Mouse (Mus musculus): ENCODE measurements around the gene Frmd4b. TPM values are rescaled to one million over a fixed set of nuclear protein-coding genes. Genes with fewer than 3 reads are reported as not detected.
A peak's percentile ranks its signal among the peaks of the same experiment; 100 is the strongest.

Gene Frmd4b
- polyA plus RNA-seq, 1 experiment from 2014 or later = 22.2 TPM

DNA sequence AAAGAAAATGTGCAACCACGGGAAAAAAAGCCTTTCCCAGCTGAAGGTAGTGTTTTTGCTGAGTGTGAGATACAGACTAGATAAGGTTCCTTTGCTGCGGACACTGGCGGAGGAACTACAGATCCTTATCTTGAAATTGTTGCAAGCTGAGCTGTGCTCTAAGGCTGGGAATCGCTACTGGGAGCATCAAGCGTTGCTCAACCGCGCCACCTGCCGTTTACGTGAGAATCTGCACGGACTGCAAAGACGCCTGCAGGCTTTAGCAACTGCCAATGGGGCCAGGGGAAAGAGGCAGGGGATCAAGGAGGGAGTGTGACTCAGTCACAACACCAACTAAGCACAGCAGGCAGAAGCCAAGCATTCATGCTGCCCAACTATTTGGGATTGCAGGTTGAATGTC, 94.2 kb downstream of the Frmd4b start:
- Histone ChIP-seq H3K9ac (replicated peaks; ENCODE audit: low read depth, low read length) (no peak overlapping the region), H3K4me3 (ENCODE audit: low read depth, low read length) (no peak overlapping the region)

DNA sequence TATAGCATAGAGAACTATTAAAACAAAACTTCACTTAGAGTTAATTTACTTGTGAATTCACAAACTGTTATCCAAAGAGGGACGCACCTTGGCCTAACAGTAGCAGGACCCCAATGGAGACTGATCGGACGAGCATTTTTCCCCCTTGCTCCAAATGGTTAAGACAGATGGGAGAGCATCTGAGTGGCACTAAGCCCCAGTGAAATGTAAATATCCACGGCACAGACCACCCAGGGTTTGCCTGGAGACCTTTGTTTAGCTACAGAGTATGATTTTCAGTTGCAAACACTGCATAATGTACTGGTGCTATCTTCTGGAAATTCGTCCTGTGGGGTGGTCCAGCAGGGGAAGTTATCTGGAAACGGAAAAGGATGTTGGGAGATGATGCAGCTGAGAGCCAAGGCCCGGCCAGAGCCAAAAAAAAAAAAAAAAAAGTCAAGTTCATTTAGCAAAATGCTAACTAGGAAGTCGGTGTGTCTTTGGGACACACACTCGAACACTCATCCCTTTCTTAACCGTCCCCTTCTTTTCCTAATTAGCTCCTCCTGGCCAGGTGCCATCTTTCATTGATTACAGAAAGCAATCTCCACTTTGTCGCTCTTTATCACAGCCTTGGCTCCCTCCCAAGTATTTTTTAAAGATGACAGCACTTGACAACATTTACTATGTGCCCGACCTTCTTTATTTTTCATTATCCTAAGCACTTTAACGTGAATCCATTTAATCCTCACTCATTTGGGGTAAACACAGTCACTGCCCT, 95.9 kb downstream of the Frmd4b start:
- Histone ChIP-seq H3K27me3 (ENCODE audit: control insufficient read depth, insufficient read depth, low read length) (no peaks in the 10 kb centered on the region), H3K9me3 (ENCODE audit: control insufficient read depth, low read depth, low read length) (no peaks in the 10 kb centered on the region), H3K4me2 (replicated peaks; ENCODE audit: low read depth, low read length) (no peak overlapping the region), H3K36me3 (ENCODE audit: control insufficient read depth, insufficient read depth, low read length) (no peaks in the 10 kb centered on the region), H3K27ac (ENCODE audit: low read length) (no peak overlapping the region), H3K4me1 (ENCODE audit: control insufficient read depth, insufficient read depth, low read length) (peaks cover 5% of the 10 kb centered on the region; the same call in 1 of the 2 replicates), H3K9ac (replicated peaks; ENCODE audit: low read depth, low read length) (no peak overlapping the region), H3K4me3 (ENCODE audit: low read depth, low read length) (no peak overlapping the region)
- WGBS = 40% methylated on average over 13 of the region's 13 CpGs
- no peak for ATAC-seq (ENCODE audit: insufficient number of reproducible peaks, insufficient read depth, low FRiP score, low read depth)

More for the DNA sequence above, 94.2 kb downstream of the Frmd4b start:
- Histone ChIP-seq H3K27me3 (ENCODE audit: control insufficient read depth, insufficient read depth, low read length) (no peaks in the 10 kb centered on the region), H3K4me1 (ENCODE audit: control insufficient read depth, insufficient read depth, low read length) (peaks cover under 1% of the 10 kb centered on the region; the same call in 1 of the 2 replicates), H3K27ac (ENCODE audit: low read length) (no peak overlapping the region), H3K36me3 (ENCODE audit: control insufficient read depth, insufficient read depth, low read length) (no peaks in the 10 kb centered on the region), H3K4me2 (replicated peaks; ENCODE audit: low read depth, low read length) (peak overlapping the region; percentile 22; the same call in 1 of the 2 replicates), H3K9me3 (ENCODE audit: control insufficient read depth, low read depth, low read length) (no peaks in the 10 kb centered on the region)
- under 1% methylated on average over 11 of the region's 11 CpGs for WGBS
- peak; percentile 56; the same call in 1 of the 2 replicates for ATAC-seq (ENCODE audit: insufficient number of reproducible peaks, insufficient read depth, low FRiP score, low read depth)

DNA sequence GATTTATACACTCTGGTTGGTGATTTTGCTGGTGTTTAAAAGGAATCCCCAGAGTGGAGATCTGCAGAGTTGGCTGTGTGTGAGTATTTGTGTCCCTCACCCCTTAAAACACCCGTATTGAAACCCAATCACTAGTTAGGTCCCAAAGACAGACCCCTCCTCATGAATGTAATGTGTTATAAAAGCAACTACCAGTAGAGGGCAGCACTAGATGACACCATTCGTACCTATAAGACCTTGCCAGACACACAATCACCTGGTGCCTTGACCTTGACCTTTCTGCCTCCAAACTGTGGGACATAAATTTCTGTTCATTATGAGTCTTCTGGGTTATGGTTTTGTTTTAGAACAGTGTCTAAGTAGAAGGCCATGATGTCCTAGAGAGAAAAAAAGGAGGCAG, 96.8 kb downstream of the Frmd4b start:
- no peak for ATAC-seq (ENCODE audit: insufficient number of reproducible peaks, insufficient read depth, low FRiP score, low read depth)
- H3K4me1 ChIP-seq (ENCODE audit: control insufficient read depth, insufficient read depth, low read length) = peaks cover 5% of the 10 kb centered on the region; the same call in 1 of the 2 replicates
- H3K9me3 ChIP-seq (ENCODE audit: control insufficient read depth, low read depth, low read length) = no peaks in the 10 kb centered on the region
- no peak overlapping the region for H3K4me2 ChIP-seq (replicated peaks; ENCODE audit: low read depth, low read length)
- no peak overlapping the region for H3K4me3 ChIP-seq (ENCODE audit: low read depth, low read length)
- no peak overlapping the region for H3K9ac ChIP-seq (replicated peaks; ENCODE audit: low read depth, low read length)
- H3K27me3 ChIP-seq (ENCODE audit: control insufficient read depth, insufficient read depth, low read length) = no peaks in the 10 kb centered on the region
- no peak overlapping the region for H3K27ac ChIP-seq (ENCODE audit: low read length)
- WGBS = 36% methylated on average over 2 of the region's 2 CpGs
- H3K36me3 ChIP-seq (ENCODE audit: control insufficient read depth, insufficient read depth, low read length) = no peaks in the 10 kb centered on the region

DNA sequence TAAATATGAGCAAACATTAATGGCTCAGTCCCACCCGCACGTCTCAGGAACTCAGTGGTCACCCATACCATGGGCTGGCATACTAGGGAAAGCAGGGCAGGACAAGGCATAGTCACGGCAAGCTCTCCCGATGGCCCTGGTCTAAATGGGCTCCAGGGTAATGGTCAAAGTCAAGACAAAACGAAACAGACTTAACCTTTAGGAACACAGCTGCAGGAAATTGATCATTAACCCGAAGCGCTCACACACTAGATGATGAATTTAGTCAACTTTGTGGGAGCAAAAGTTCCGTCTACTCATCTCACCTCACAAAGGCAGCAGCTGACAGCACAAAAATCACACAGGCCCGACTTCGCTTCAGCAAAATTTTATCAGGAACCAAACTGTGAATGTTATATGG, 97.8 kb downstream of the Frmd4b start:
- Histone ChIP-seq H3K27ac (ENCODE audit: low read length) (no peak overlapping the region), H3K9ac (replicated peaks; ENCODE audit: low read depth, low read length) (no peak overlapping the region), H3K36me3 (ENCODE audit: control insufficient read depth, insufficient read depth, low read length) (no peaks in the 10 kb centered on the region), H3K9me3 (ENCODE audit: control insufficient read depth, low read depth, low read length) (no peaks in the 10 kb centered on the region), H3K4me1 (ENCODE audit: control insufficient read depth, insufficient read depth, low read length) (peaks cover 5% of the 10 kb centered on the region; the same call in 1 of the 2 replicates), H3K4me3 (ENCODE audit: low read depth, low read length) (no peak overlapping the region), H3K27me3 (ENCODE audit: control insufficient read depth, insufficient read depth, low read length) (no peaks in the 10 kb centered on the region), H3K4me2 (replicated peaks; ENCODE audit: low read depth, low read length) (no peak overlapping the region)
- no peak for ATAC-seq (ENCODE audit: insufficient number of reproducible peaks, insufficient read depth, low FRiP score, low read depth)
- 75% methylated on average over 10 of the region's 10 CpGs for WGBS

DNA sequence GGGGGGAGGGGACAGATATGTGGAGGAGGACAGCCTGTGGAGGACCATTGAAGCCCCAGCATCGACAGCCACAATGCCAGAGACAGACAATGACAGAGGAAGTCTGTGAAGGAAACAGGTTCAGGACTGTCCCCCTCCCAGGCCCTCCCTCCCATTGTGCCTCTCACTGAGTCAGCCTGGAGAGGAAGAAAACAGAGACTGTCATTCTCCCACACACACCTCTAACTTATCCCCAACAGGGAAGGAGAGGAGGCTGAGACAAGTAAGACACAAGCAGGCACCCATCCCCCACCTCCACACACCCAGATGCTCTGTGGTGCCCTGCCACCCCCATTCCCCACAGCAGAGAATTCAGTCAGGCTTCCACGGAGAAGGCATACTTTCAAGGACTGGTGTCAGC, 98.9 kb downstream of the Frmd4b start:
- Histone ChIP-seq H3K4me2 (replicated peaks; ENCODE audit: low read depth, low read length) (no peak overlapping the region), H3K4me3 (ENCODE audit: low read depth, low read length) (no peak overlapping the region), H3K27me3 (ENCODE audit: control insufficient read depth, insufficient read depth, low read length) (no peaks in the 10 kb centered on the region), H3K36me3 (ENCODE audit: control insufficient read depth, insufficient read depth, low read length) (no peaks in the 10 kb centered on the region), H3K9me3 (ENCODE audit: control insufficient read depth, low read depth, low read length) (no peaks in the 10 kb centered on the region), H3K27ac (ENCODE audit: low read length) (no peak overlapping the region), H3K4me1 (ENCODE audit: control insufficient read depth, insufficient read depth, low read length) (peaks cover 5% of the 10 kb centered on the region; the same call in 1 of the 2 replicates), H3K9ac (replicated peaks; ENCODE audit: low read depth, low read length) (no peak overlapping the region)
- ATAC-seq (ENCODE audit: insufficient number of reproducible peaks, insufficient read depth, low FRiP score, low read depth) = no peak
- 23% methylated on average over 2 of the region's 2 CpGs for WGBS

DNA sequence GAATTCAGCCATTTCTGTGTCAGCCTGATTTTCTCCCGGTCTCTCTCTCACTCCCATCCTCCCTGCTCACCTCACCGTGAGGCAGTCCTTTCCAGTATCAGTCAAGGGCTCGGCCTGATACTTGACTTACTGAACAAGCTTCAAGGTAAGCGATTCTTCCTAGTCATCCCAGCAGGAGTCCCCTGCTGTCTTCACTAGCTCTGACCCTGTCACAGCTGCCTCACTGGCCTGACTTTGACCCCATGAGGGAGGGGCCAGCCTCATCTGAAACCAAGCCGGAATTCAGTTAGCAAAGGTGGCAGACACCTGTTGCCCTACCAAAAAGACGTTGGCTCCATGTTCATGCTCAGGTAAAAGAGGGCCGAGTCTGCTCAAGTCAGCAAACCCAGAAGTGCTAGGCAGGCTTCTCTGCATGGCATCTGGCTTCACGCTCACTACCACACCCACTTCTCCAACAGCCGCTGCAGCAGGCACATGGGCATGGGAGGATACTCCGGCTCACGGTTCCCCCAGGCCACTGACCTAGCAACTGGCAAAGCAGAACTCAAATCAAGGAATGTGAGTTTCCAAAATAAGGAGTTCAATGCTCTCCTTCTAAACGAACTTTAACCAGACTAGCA, 99.6 kb downstream of the Frmd4b start:
- no peak overlapping the region for H3K9ac ChIP-seq (replicated peaks; ENCODE audit: low read depth, low read length)
- no peaks in the 10 kb centered on the region for H3K27me3 ChIP-seq (ENCODE audit: control insufficient read depth, insufficient read depth, low read length)
- H3K4me1 ChIP-seq (ENCODE audit: control insufficient read depth, insufficient read depth, low read length) = peaks cover 5% of the 10 kb centered on the region; the same call in 1 of the 2 replicates
- no peak overlapping the region for H3K4me2 ChIP-seq (replicated peaks; ENCODE audit: low read depth, low read length)
- H3K4me3 ChIP-seq (ENCODE audit: low read depth, low read length) = no peak overlapping the region
- H3K36me3 ChIP-seq (ENCODE audit: control insufficient read depth, insufficient read depth, low read length) = no peaks in the 10 kb centered on the region
- ATAC-seq (ENCODE audit: insufficient number of reproducible peaks, insufficient read depth, low FRiP score, low read depth) = no peak
- H3K27ac ChIP-seq (ENCODE audit: low read length) = no peak overlapping the region
- no peaks in the 10 kb centered on the region for H3K9me3 ChIP-seq (ENCODE audit: control insufficient read depth, low read depth, low read length)
- 37% methylated on average over 12 of the region's 12 CpGs for WGBS

DNA sequence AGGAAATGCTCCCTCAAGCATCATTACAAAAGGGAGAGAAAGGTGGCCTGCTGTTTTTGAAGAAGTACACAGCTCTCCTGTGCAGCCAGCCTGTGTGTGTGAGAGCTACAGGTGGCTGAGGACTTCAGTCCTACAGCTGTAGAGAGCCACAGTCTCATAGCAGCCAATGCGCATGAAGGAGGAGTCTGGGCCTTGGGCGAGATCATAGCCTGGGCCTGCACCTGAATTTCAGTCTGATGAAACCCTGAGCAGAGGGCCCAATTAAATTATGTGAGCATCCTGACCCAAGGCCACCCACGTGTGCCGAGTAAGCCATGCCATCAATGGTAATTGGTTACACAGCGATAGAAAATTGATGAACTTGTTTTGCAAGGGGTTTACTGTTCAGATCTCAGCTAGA, 100.4 kb downstream of the Frmd4b start:
- ATAC-seq (ENCODE audit: insufficient number of reproducible peaks, insufficient read depth, low FRiP score, low read depth) = no peak
- peaks cover 5% of the 10 kb centered on the region; the same call in 1 of the 2 replicates for H3K4me1 ChIP-seq (ENCODE audit: control insufficient read depth, insufficient read depth, low read length)
- H3K4me3 ChIP-seq (ENCODE audit: low read depth, low read length) = no peak overlapping the region
- H3K27me3 ChIP-seq (ENCODE audit: control insufficient read depth, insufficient read depth, low read length) = no peaks in the 10 kb centered on the region
- no peak overlapping the region for H3K9ac ChIP-seq (replicated peaks; ENCODE audit: low read depth, low read length)
- WGBS = 85% methylated on average over 5 of the region's 5 CpGs
- H3K4me2 ChIP-seq (replicated peaks; ENCODE audit: low read depth, low read length) = no peak overlapping the region
- H3K27ac ChIP-seq (ENCODE audit: low read length) = no peak overlapping the region
- no peaks in the 10 kb centered on the region for H3K36me3 ChIP-seq (ENCODE audit: control insufficient read depth, insufficient read depth, low read length)
- H3K9me3 ChIP-seq (ENCODE audit: control insufficient read depth, low read depth, low read length) = no peaks in the 10 kb centered on the region

DNA sequence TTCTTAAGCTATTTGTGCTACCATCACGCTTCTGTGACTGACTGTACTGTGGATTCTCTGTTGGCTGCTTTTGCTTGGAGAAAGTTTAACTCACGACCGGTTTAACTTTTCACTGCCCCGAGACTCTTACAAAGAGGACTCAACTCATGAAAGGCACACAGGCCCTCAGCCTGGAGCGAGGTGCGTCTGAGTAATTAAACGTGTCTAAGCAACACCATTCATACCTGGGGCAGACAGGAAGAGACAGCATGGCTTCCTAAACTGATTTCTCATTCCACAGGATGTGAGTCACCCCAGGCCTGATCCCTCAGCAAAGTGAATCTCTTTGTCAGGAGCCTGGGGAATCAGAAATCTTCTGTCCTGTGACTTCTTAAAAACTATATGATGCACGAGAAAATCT, 106.6 kb downstream of the Frmd4b start:
- H3K27ac ChIP-seq (ENCODE audit: low read length) = no peak overlapping the region
- no peaks in the 10 kb centered on the region for H3K9me3 ChIP-seq (ENCODE audit: control insufficient read depth, low read depth, low read length)
- H3K9ac ChIP-seq (replicated peaks; ENCODE audit: low read depth, low read length) = no peak overlapping the region
- no peaks in the 10 kb centered on the region; the same call in 1 of the 2 replicates for H3K4me1 ChIP-seq (ENCODE audit: control insufficient read depth, insufficient read depth, low read length)
- WGBS = 46% methylated on average over 8 of the region's 8 CpGs
- no peak overlapping the region for H3K4me3 ChIP-seq (ENCODE audit: low read depth, low read length)
- no peak for ATAC-seq (ENCODE audit: insufficient number of reproducible peaks, insufficient read depth, low FRiP score, low read depth)
- H3K4me2 ChIP-seq (replicated peaks; ENCODE audit: low read depth, low read length) = no peak overlapping the region
- no peaks in the 10 kb centered on the region for H3K27me3 ChIP-seq (ENCODE audit: control insufficient read depth, insufficient read depth, low read length)
- H3K36me3 ChIP-seq (ENCODE audit: control insufficient read depth, insufficient read depth, low read length) = no peaks in the 10 kb centered on the region
